Mouse (Mus musculus): ENCODE data around the gene Zfp687.

GRCm38 (mm10) chr3:94964989-94965388 lies 50.3 kb downstream of the Zfp687 start:
- TF ChIP-seq CTCF (IDR thresholded peaks at IDR 0.05; ENCODE audit: low read depth, low read length), result no peak
- no peak for TF ChIP-seq POLR2A (IDR thresholded peaks at IDR 0.05; ENCODE audit: extremely low read depth, insufficient read depth, low read length)
